In genomic region chr5:71545554-71545953, GRCm38 (mm10) we compare ENCODE assay signal across 8 mouse cellular contexts. TPM values are rescaled to one million over a fixed set of nuclear protein-coding genes. Genes with fewer than 3 reads are reported as not detected.
A peak's percentile ranks its signal among the peaks of the same experiment; 100 is the strongest.
DNase-seq lines count a peak whose midpoint lies in the region; ATAC-seq and TF ChIP-seq lines count a peak whose summit lies in the region.

No protein-coding gene starts in this region.

- no peaks in the 10 kb centered on the region for H3K27me3 ChIP-seq in kidney, embryonic 15.5 days
- no peaks in the 10 kb centered on the region for H3K27me3 ChIP-seq in thymus, adult 2 months (ENCODE audit: control insufficient read depth, insufficient read depth, low read length)

- ATAC-seq in kidney, embryonic 15.5 days (replicated peaks; ENCODE audit: low FRiP score), result no peak

- H3K27ac ChIP-seq in kidney, embryonic 15.5 days, result no peak overlapping the region
- H3K27ac ChIP-seq in cortical plate, adult 2 months (ENCODE audit: insufficient read depth, low read length), result no peak overlapping the region
- H3K27ac ChIP-seq in thymus, adult 2 months (ENCODE audit: control insufficient read depth, insufficient read depth, low read length), result no peak overlapping the region

- no peak overlapping the region for H3K4me3 ChIP-seq in kidney, embryonic 15.5 days (replicated peaks)
- H3K4me3 ChIP-seq in cortical plate, adult 2 months (ENCODE audit: insufficient read depth, low read length), result no peak overlapping the region
- no peak overlapping the region for H3K4me3 ChIP-seq in thymus, adult 2 months (ENCODE audit: control insufficient read depth, insufficient read depth, low read length)

- peak; percentile 49 for DNase-seq in adrenal gland, postnatal 14 days
- no peak for DNase-seq in adrenal gland, postnatal 25 days
- peak; percentile 1 for DNase-seq in kidney, postnatal 14 days
- peak; percentile 1 for DNase-seq in CD4-positive helper T cell, adult 2 months (ENCODE audit: low read depth, low spot score)
- no peak for DNase-seq in neural tube, embryonic 10.5 days (ENCODE audit: extremely low spot score, low spot score)
- no peak for DNase-seq in thymus, adult 2 months

- H3K36me3 ChIP-seq in kidney, embryonic 15.5 days, result no peaks in the 10 kb centered on the region
- H3K36me3 ChIP-seq in thymus, adult 2 months (ENCODE audit: control insufficient read depth, insufficient read depth, low read length), result no peaks in the 10 kb centered on the region

- no peaks in the 10 kb centered on the region for H3K9me3 ChIP-seq in kidney, embryonic 15.5 days (replicated peaks)

- H3K4me1 ChIP-seq in kidney, embryonic 15.5 days, result no peaks in the 10 kb centered on the region
- H3K4me1 ChIP-seq in cortical plate, adult 2 months (ENCODE audit: control insufficient read depth, insufficient read depth, low read length), result no peaks in the 10 kb centered on the region
- H3K4me1 ChIP-seq in thymus, adult 2 months (replicated peaks; ENCODE audit: control insufficient read depth, insufficient read depth, low read length), result no peaks in the 10 kb centered on the region

- H3K9ac ChIP-seq in kidney, embryonic 15.5 days, result no peak overlapping the region

- TF ChIP-seq POLR2A in cortical plate, adult 2 months (IDR thresholded peaks at IDR 0.05; ENCODE audit: extremely low read depth, insufficient read depth, low read length), result no peak
- no peak for TF ChIP-seq POLR2A in thymus, adult 2 months (IDR thresholded peaks at IDR 0.05; ENCODE audit: control insufficient read depth, extremely low read depth, insufficient read depth, low read length, poor library complexity)

- TF ChIP-seq CTCF in cortical plate, adult 2 months (IDR thresholded peaks at IDR 0.05; ENCODE audit: extremely low read depth, insufficient read depth, low read length), result peak; percentile 38
- no peak for TF ChIP-seq CTCF in thymus, adult 2 months (IDR thresholded peaks at IDR 0.05; ENCODE audit: borderline replicate concordance, control insufficient read depth, extremely low read depth, insufficient read depth, low read length, poor library complexity)

- H3K4me2 ChIP-seq in kidney, embryonic 15.5 days, result no peak overlapping the region

RNA-seq across cellular contexts. Expression of gene Cox7b2, which starts 2.5 kb away (rescaled TPM):
- not detected in 2 replicates for total RNA-seq in adrenal gland, postnatal 14 days (2021)
- total RNA-seq in adrenal gland, postnatal 25 days (2021), result not detected in 2 replicates
- not detected in 2 replicates for polyA plus RNA-seq in kidney, embryonic 15.5 days (2015; fragmentation: Nextera tagmentation; extraction: Ambion mirVana)
- polyA plus RNA-seq in cortical plate, adult 2 months (2012; rRNA removed), result 0.42 and 0.72 TPM in 2 replicates
- polyA plus RNA-seq in thymus, adult 2 months (2012; rRNA removed), result not detected in 2 replicates

Comparison
In these comparisons a context has a peak if more than half of its experiments do, and no peak if none do; other contexts are left out.
1. DNase-seq: peak in adrenal gland, postnatal 14 days (single experiment), kidney, postnatal 14 days (single experiment) and CD4-positive helper T cell, adult 2 months (single experiment); none in adrenal gland, postnatal 25 days (single experiment), neural tube, embryonic 10.5 days (single experiment) and thymus, adult 2 months (single experiment).